Mouse (Mus musculus): ENCODE data around the gene Eif4h.

Eif4h gene

GRCm38 (mm10) chr5:134604376-134604775 lies 34.9 kb downstream of the Eif4h start:
- no peak for DNase-seq

- DNase-seq: no peak
Observed at GRCm38 (mm10) chr5:134597711-134598110, 41.6 kb downstream of the Eif4h start.

GRCm38 (mm10) chr5:134593093-134593492 lies 46.2 kb downstream of the Eif4h start:
- DNase-seq: no peak

DNA sequence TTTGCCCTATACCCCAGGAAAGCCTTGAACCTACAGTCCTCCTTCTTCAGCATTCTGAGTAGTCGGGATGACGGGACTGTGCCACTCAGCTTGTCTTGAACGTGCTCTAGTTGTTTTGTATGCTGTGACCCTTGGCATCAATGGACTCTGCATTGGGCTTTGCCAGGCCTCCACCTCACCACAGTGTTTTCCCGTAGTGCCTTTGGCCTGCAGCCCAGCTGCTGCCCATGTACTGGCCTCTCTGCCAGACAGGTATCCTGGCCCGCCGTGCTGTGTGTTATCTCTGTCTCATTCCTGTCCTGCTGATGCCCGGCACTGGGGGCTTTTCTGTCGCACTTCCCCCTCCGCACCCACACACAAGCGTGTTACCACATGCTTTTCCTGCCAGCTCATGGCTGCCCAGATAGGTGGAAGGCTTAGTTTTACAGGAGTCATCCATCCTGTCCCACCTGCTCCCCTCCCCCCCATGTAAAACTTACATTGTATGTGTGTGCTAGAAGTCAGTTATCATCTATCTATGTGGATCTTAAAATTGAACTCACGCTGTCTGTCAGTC lies 47.2 kb downstream of the Eif4h start:
- DNase-seq: peak; percentile 34 to 39

DNA sequence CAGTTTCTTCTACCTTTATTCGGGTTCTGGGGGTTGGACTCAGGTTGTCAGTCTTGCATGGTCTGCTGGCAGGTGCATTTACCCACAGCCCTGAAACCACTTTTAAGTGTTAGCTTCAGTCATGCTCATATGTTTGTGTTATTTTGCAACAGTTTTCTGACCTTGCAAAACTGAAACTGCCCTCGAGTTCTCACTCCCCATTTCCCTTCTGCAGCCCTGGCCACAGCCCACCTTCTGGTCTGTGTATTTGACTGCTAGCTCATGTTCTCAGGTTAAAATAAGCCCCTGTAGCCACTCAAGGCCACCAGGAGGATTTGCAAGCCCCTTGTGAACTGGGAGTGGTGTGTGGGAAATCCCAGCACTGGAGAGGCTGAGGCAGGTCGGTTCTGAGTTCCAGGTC lies 49.4 kb downstream of the Eif4h start:
- DNase-seq: no peak

- no peak for DNase-seq
Observed at GRCm38 (mm10) chr5:134584798-134585197, 54.5 kb downstream of the Eif4h start.

DNA sequence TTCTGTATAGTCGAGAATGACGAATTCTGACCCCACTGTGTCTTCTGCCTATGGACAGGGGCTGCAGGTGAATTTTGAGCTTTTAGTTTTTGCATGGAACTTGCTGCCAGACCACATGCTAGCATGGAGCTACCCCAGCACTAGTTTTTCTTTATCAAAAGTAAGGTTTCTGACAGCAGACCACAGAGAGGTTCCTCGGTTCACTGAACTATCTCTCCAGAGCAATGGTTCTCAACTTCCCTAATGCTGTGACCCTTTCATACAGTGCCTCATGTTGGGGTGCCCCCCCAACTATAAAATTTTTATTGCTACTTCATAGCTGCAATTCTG lies 55.4 kb downstream of the Eif4h start:
- DNase-seq: no peak

DNA sequence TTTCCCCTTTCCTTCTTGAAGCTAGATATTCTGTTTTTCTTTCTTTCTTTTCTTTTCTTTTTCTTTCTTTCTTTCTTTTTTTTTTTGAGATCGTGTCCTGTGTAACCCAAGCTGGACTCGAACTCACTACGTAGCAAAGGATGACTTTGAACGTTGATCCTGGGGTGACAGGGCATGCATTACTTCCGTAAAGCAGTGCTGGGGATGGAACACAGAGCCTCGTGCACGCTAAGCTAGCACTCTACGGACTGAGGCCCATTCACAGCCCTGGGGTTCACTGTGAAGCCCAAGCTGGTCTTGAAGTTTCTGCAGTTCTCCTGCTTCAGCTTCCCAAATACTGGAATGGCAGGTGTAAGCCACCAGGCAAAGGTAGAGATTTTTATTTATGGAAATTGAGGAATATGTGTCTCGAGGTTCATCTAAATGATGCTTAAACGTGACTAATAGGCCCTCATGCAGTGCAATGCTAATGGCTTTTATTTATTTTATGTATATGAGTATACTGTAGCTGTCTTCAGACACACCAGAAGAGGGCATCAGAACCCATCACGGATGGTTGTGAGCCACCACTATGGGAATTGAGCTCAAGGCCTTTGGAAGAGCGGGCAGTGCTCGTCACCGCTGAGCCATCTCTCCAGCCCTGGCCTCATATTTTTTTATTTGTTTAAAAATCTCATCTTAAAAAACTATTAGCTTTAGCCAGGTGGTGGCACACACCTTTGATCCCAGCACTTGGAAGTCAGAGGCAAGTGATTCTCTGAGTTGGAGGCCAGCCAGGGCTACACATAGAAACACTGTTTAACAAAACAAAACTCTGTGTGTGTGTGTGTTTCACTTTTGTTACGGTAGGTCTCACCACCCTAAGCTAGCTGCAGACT lies 56.0 kb downstream of the Eif4h start:
- peak in 1 of 2 experiments; percentile 12 for DNase-seq

DNA sequence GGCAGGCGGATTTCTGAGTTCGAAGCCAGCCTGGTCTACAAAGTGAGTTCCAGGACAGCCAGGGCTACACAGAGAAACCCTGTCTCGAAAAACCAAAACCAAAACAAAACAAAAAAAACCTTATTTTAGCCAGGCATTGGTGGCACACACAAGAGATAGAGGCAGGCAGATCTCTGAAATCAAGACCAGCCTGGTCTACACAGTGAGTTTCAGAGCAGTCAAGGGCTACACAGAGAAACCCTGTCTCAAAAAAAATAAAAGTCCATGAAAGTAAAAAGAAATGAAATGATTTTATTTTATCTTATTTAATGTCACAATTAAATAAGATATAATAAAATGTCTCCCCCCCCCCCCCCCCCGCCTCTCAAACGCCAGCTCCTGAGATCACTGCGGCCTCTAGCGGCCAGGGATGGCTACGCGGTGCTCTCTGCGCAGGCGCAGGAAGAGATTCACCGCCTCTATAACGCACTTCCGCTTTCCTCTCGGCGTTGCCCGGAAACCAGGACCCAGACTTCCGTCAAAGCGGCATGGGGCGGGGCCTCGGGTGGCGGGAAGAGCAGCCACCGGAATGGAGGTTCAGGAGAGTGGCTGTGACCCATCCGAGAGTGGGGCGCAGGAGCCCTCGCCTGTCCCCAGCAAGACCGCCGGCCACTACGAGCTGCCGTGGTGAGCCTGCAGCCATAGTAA lies 56.9 kb downstream of the Eif4h start:
- peak; percentile 97 to 99 for DNase-seq

DNA sequence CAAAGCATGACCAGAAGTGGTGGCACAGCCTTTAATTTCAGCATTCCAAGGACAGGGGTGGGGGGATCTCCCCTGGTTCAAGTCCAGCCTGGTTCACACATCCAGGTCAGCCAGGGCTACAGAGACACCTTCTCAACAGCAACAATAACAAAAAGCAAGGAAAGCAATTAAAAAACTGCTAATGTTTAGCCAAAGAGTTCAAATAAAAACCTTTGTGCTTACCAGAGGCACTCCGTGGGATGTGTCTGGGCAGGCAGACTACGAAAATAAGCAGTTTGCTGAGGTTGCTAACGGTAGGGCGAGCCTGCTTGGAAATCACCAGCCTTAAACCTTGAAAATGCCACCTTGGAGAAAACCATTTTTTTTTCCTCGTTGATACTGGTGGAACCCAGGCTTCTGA lies 58.1 kb downstream of the Eif4h start, which contains the start of gene Rfc2:
Gene Rfc2 (plus strand): TSS at position 221 of the 400 bp plus-strand sequence.
- DNase-seq: no peak

GRCm38 (mm10) chr5:134579135-134579534 lies 60.2 kb downstream of the Eif4h start:
- DNase-seq: no peak

- no peak for DNase-seq
Observed at GRCm38 (mm10) chr5:134577534-134577933, 61.8 kb downstream of the Eif4h start.

- no peak for DNase-seq
Observed at GRCm38 (mm10) chr5:134576517-134577220, 62.6 kb downstream of the Eif4h start.

DNA sequence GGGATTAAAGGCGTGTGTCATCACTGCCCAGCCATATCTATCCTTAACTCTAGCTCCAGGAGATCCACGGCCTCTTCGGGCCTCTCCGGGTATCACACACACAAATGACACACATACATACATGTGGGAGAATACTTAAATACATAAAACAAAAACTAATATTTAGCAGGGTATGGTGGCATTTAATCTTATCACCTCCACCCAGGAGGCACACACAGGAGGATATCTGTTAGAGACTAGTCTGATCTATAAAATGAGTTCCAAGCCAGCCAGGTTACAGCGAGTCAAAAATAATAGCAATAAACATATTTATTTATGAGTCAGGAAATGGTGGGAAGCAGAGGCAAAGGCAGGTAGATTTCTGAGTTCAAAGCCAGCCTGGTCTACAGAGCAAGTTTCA lies 63.5 kb downstream of the Eif4h start:
- no peak for DNase-seq

DNA sequence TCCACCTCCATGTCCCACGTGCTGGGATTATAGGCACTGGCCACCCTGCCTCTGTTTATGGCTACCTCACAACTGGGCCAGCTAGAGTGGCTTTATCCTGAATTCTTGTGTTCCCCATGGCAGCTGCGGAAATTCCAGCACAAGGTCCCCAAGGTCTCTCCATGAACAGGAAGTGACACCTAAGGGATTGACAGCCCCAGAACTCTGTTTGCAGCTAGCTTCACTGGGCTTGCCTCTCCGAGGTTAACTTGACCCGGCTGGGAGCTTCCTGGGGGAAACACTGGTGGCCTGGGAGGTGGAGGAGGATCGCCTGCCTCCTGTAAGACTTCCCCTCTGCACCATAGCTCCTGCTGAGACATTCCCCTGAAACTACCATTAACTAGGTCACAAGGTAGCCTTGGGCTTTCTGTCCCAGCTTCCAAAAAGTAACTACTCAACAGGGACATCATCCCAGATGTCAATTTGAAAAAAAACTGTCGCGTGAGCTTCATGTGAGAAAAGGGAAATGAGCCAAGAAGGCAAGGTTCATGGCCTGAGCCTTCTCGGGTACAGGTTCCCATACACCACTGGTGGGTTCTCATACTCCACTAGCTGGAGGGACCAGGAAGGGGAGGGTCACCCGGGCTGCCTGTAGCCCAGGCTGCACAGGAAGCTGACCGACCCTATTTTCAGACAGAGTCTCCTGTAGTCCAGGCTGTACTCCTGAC lies 66.6 kb downstream of the Eif4h start:
- DNase-seq: no peak

GRCm38 (mm10) chr5:134571730-134572507 lies 67.4 kb downstream of the Eif4h start:
- DNase-seq: peak; percentile 61 to 63
